In the genomic region with DNA sequence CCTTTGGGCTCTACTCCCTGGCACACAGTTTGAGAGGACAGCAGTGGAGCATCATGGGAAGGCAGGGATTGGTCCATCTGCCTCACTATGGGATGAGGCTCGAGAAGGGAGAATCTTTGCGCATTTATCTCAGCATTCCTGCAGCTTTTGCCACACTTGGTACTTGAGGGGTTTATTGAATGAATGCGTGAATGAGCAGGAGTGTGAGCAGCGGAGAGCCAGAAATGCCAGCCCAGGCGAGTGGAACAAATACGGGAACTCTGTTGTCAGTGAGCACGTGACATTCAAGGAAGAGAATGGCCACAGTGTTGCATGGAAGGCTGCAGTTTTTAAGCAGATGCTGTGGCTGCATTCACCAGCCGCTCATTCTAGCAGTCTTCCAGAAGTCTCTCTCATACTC, we compare ENCODE assay signal across 30 mouse cellular contexts. TPM values are rescaled to one million over a fixed set of nuclear protein-coding genes. Genes with fewer than 3 reads are reported as not detected.
A peak's percentile ranks its signal among the peaks of the same experiment; 100 is the strongest.
DNase-seq lines count a peak whose midpoint lies in the region; ATAC-seq and TF ChIP-seq lines count a peak whose summit lies in the region.
"Had no signal": no experiment of that assay in that cellular context is flagged by ENCODE, and none has a peak within 500 bp of the region (broad histone marks: within the 10 kb centered on the region; RNA-seq: fewer than 3 reads in every experiment).

No protein-coding gene starts in this region.

- no peak overlapping the region for H3K9ac ChIP-seq in forebrain, embryonic 14.5 days (ENCODE audit: low read length)
- H3K9ac ChIP-seq in forebrain, embryonic 12.5 days, result no peak overlapping the region
- H3K9ac ChIP-seq in hindbrain, embryonic 16.5 days (ENCODE audit: low read depth, low read length), result no peak overlapping the region
- no peak overlapping the region for H3K9ac ChIP-seq in hindbrain, embryonic 13.5 days
- H3K9ac ChIP-seq: embryonic facial prominence, embryonic 12.5 days; heart, embryonic 12.5 days; limb, embryonic 13.5 days; lung, embryonic 15.5 days; neural tube, embryonic 13.5 days had no signal

- no peaks in the 10 kb centered on the region for H3K27me3 ChIP-seq in forebrain, embryonic 14.5 days (replicated peaks; ENCODE audit: control insufficient read depth, insufficient read depth, low read length)
- H3K27me3 ChIP-seq in forebrain, embryonic 12.5 days, result 0 out of 2 replicates have a peak, but pooled peaks cover 4% of the 10 kb centered on the region
- H3K27me3 ChIP-seq in hindbrain, embryonic 16.5 days (replicated peaks; ENCODE audit: control insufficient read depth, insufficient read depth, low read length), result no peaks in the 10 kb centered on the region
- 0 out of 2 replicates have a peak, but pooled peaks cover 5% of the 10 kb centered on the region for H3K27me3 ChIP-seq in hindbrain, embryonic 13.5 days
- no peaks in the 10 kb centered on the region for H3K27me3 ChIP-seq in E14TG2a.4 (ENCODE audit: insufficient read depth, low read length)
- H3K27me3 ChIP-seq: CH12.LX; embryonic facial prominence, embryonic 12.5 days; limb, embryonic 13.5 days; lung, embryonic 15.5 days; neural tube, embryonic 13.5 days had no signal

- no peak for TF ChIP-seq CTCF in E14TG2a.4 (conservative IDR thresholded peaks at IDR 0.05; ENCODE audit: low read length)
- TF ChIP-seq CTCF in olfactory bulb, adult 2 months (IDR thresholded peaks at IDR 0.05; ENCODE audit: insufficient read depth, low read depth, low read length), result no peak

- H3K4me2 ChIP-seq in forebrain, embryonic 14.5 days (ENCODE audit: low read length), result no peak overlapping the region
- no peak overlapping the region for H3K4me2 ChIP-seq in forebrain, embryonic 12.5 days
- H3K4me2 ChIP-seq in hindbrain, embryonic 16.5 days (ENCODE audit: low read length), result 0 out of 2 replicates have a peak overlapping the region, but pooled peaks have one; percentile 6
- no peak overlapping the region for H3K4me2 ChIP-seq in hindbrain, embryonic 13.5 days
- H3K4me2 ChIP-seq: embryonic facial prominence, embryonic 12.5 days; heart, embryonic 12.5 days; limb, embryonic 13.5 days; liver, embryonic 11.5 days; lung, embryonic 15.5 days; neural tube, embryonic 13.5 days had no signal

- 56% methylated on average over 8 of the region's 8 CpGs for WGBS in forebrain, embryonic 14.5 days
- WGBS in forebrain, embryonic 12.5 days, result 75% methylated on average over 8 of the region's 8 CpGs
- 58% methylated on average over 8 of the region's 8 CpGs for WGBS in hindbrain, embryonic 16.5 days
- WGBS in hindbrain, embryonic 13.5 days, result 68% methylated on average over 8 of the region's 8 CpGs
- WGBS in olfactory bulb, adult 2 months, result 23% methylated on average over 8 of the region's 8 CpGs

- no peaks in the 10 kb centered on the region for H3K4me1 ChIP-seq in forebrain, embryonic 14.5 days (ENCODE audit: control insufficient read depth, insufficient read depth, low read length)
- no peaks in the 10 kb centered on the region for H3K4me1 ChIP-seq in forebrain, embryonic 12.5 days
- H3K4me1 ChIP-seq in hindbrain, embryonic 16.5 days (ENCODE audit: control insufficient read depth, insufficient read depth, low read depth, low read length), result no peaks in the 10 kb centered on the region
- H3K4me1 ChIP-seq in hindbrain, embryonic 13.5 days (replicated peaks), result no peaks in the 10 kb centered on the region
- H3K4me1 ChIP-seq in E14TG2a.4 (replicated peaks; ENCODE audit: low read depth, low read length), result peaks cover 30% of the 10 kb centered on the region
- peaks cover 5% of the 10 kb centered on the region; the same call in 1 of the 2 replicates for H3K4me1 ChIP-seq in olfactory bulb, adult 2 months (ENCODE audit: control insufficient read depth, insufficient read depth, low read length)
- H3K4me1 ChIP-seq: heart, embryonic 12.5 days; limb, embryonic 13.5 days; lung, embryonic 15.5 days; midbrain, embryonic 10.5 days; neural tube, embryonic 13.5 days had no signal

- no peak for ATAC-seq in forebrain, embryonic 14.5 days
- no peak for ATAC-seq in forebrain, embryonic 12.5 days (ENCODE audit: low FRiP score)
- ATAC-seq in hindbrain, embryonic 16.5 days, result no peak
- no peak for ATAC-seq in hindbrain, embryonic 13.5 days (ENCODE audit: low FRiP score)
- ATAC-seq: inflammation-experienced regulatory T-cells, adult 6 months had no signal

- peak; percentile 13 for DNase-seq in forebrain, embryonic 14.5 days (ENCODE audit: low spot score)
- DNase-seq in adrenal gland, postnatal 25 days, result no peak
- no peak for DNase-seq in heart, postnatal 10 days
- DNase-seq: adrenal gland, postnatal 14 days; cerebellum, adult 8-10 months; embryo, embryonic 11 days; heart, adult 2 months; kidney, adult 11 months; kidney, postnatal 36 days; thymus, adult 2 months; thymus, postnatal 36 days had no signal

- no peak overlapping the region for H3K4me3 ChIP-seq in forebrain, embryonic 14.5 days (ENCODE audit: low read depth, low read length)
- no peak overlapping the region for H3K4me3 ChIP-seq in forebrain, embryonic 12.5 days (replicated peaks)
- no peak overlapping the region for H3K4me3 ChIP-seq in hindbrain, embryonic 16.5 days (ENCODE audit: low read length)
- H3K4me3 ChIP-seq in hindbrain, embryonic 13.5 days, result no peak overlapping the region
- 0 out of 2 replicates have a peak overlapping the region, but pooled peaks have one; percentile 23 for H3K4me3 ChIP-seq in E14TG2a.4 (replicated peaks; ENCODE audit: low read length)
- peak overlapping the region; percentile 8; the same call in 1 of the 2 replicates for H3K4me3 ChIP-seq in olfactory bulb, adult 2 months (ENCODE audit: insufficient read depth, low read depth, low read length)
- H3K4me3 ChIP-seq: embryonic facial prominence, embryonic 12.5 days; heart, adult 2 months; heart, embryonic 12.5 days; layer of hippocampus, adult 2 months; limb, embryonic 13.5 days; lung, embryonic 15.5 days; midbrain, embryonic 10.5 days; myocyte; neural tube, embryonic 13.5 days had no signal

- no peaks in the 10 kb centered on the region for H3K9me3 ChIP-seq in forebrain, embryonic 14.5 days (replicated peaks; ENCODE audit: control insufficient read depth, low read length)
- H3K9me3 ChIP-seq in forebrain, embryonic 12.5 days, result 0 out of 2 replicates have a peak, but pooled peaks cover 5% of the 10 kb centered on the region
- no peaks in the 10 kb centered on the region for H3K9me3 ChIP-seq in hindbrain, embryonic 16.5 days (ENCODE audit: control insufficient read depth, low read length)
- H3K9me3 ChIP-seq in hindbrain, embryonic 13.5 days, result peaks cover 3% of the 10 kb centered on the region; the same call in 1 of the 2 replicates
- H3K9me3 ChIP-seq in E14TG2a.4 (ENCODE audit: low read length), result no peaks in the 10 kb centered on the region
- H3K9me3 ChIP-seq: embryonic facial prominence, embryonic 12.5 days; G1E; limb, embryonic 13.5 days; lung, embryonic 15.5 days; midbrain, embryonic 10.5 days; neural tube, embryonic 13.5 days had no signal

- intact Hi-C loops in heart, postnatal 10 days (cut with DNase I), result no loop called here

- H3K36me3 ChIP-seq in forebrain, embryonic 14.5 days (ENCODE audit: control insufficient read depth, insufficient read depth, low read length), result no peaks in the 10 kb centered on the region
- H3K36me3 ChIP-seq in forebrain, embryonic 12.5 days (replicated peaks), result no peaks in the 10 kb centered on the region
- H3K36me3 ChIP-seq in hindbrain, embryonic 16.5 days (ENCODE audit: control insufficient read depth, insufficient read depth, low read length), result no peaks in the 10 kb centered on the region
- H3K36me3 ChIP-seq in hindbrain, embryonic 13.5 days, result no peaks in the 10 kb centered on the region
- no peaks in the 10 kb centered on the region for H3K36me3 ChIP-seq in E14TG2a.4 (ENCODE audit: insufficient read depth, low read length)
- H3K36me3 ChIP-seq: embryonic facial prominence, embryonic 12.5 days; G1E; heart, embryonic 12.5 days; limb, embryonic 13.5 days; lung, embryonic 15.5 days; midbrain, embryonic 10.5 days; neural tube, embryonic 13.5 days had no signal

- no peak overlapping the region for H3K27ac ChIP-seq in forebrain, embryonic 14.5 days (ENCODE audit: low read depth, low read length)
- H3K27ac ChIP-seq in forebrain, embryonic 12.5 days, result no peak overlapping the region
- H3K27ac ChIP-seq in hindbrain, embryonic 16.5 days (ENCODE audit: low read depth, low read length), result no peak overlapping the region
- no peak overlapping the region for H3K27ac ChIP-seq in hindbrain, embryonic 13.5 days
- H3K27ac ChIP-seq in olfactory bulb, adult 2 months (ENCODE audit: insufficient read depth, low read depth, low read length), result no peak overlapping the region
- H3K27ac ChIP-seq: embryonic facial prominence, embryonic 12.5 days; heart, adult 2 months; layer of hippocampus, adult 2 months; limb, embryonic 13.5 days; lung, embryonic 15.5 days; midbrain, embryonic 10.5 days; neural tube, embryonic 13.5 days had no signal

- no peak for TF ChIP-seq POLR2A in olfactory bulb, adult 2 months (IDR thresholded peaks at IDR 0.05; ENCODE audit: insufficient read depth, low read depth, low read length)

RNA-seq across cellular contexts. Expression of a gene that starts 10.6 kb away (rescaled TPM):
- polyA plus RNA-seq in forebrain, embryonic 14.5 days (2014; fragmentation: Nextera tagmentation; extraction: Ambion mirVana), result 0.40 and 0.51 TPM in 2 replicates
- 1.0 and 1.3 TPM in 2 replicates for polyA plus RNA-seq in forebrain, embryonic 12.5 days (2016; fragmentation: Nextera tagmentation; extraction: Ambion mirVana)
- 0.89 and 1.0 TPM in 2 replicates for polyA plus RNA-seq in hindbrain, embryonic 16.5 days (2015; fragmentation: Nextera tagmentation; extraction: Ambion mirVana)
- polyA plus RNA-seq in hindbrain, embryonic 13.5 days (2015; fragmentation: Nextera tagmentation; extraction: Ambion mirVana), result 1.1 and 1.2 TPM in 2 replicates
- polyA plus RNA-seq in olfactory bulb, adult 2 months (2012; ENCODE audit: insufficient read depth, insufficient read length, low replicate concordance, missing spikeins), result not detected in 2 replicates
- 11.7 and 15.7 TPM in 2 replicates for total RNA-seq in adrenal gland, postnatal 25 days (2021)
- 10 to 100 TPM; 48.3 to 49.2 TPM for total RNA-seq in heart, postnatal 10 days (2021)
- total RNA-seq: CH12.LX had no signal
- polyA plus RNA-seq: G1E had no signal

RNA-seq across cellular contexts. Expression of a gene that starts 30.8 kb away (rescaled TPM):
- polyA plus RNA-seq in forebrain, embryonic 14.5 days (2014; fragmentation: Nextera tagmentation; extraction: Ambion mirVana), result 90.1 and 114 TPM in 2 replicates
- polyA plus RNA-seq in forebrain, embryonic 12.5 days (2016; fragmentation: Nextera tagmentation; extraction: Ambion mirVana), result 96.9 and 98.7 TPM in 2 replicates
- polyA plus RNA-seq in hindbrain, embryonic 16.5 days (2015; fragmentation: Nextera tagmentation; extraction: Ambion mirVana), result 104 and 116 TPM in 2 replicates
- polyA plus RNA-seq in hindbrain, embryonic 13.5 days (2015; fragmentation: Nextera tagmentation; extraction: Ambion mirVana), result 105 and 106 TPM in 2 replicates
- not detected in 2 replicates for polyA plus RNA-seq in olfactory bulb, adult 2 months (2012; ENCODE audit: insufficient read depth, insufficient read length, low replicate concordance, missing spikeins)
- total RNA-seq in adrenal gland, postnatal 25 days (2021), result 36.9 and 40.3 TPM in 2 replicates
- total RNA-seq in heart, postnatal 10 days (2021), result 100 to 1,000 TPM; 103 to 108 TPM

RNA-seq across cellular contexts. Expression of a gene that starts 54.3 kb away (rescaled TPM):
- polyA plus RNA-seq in forebrain, embryonic 14.5 days (2014; fragmentation: Nextera tagmentation; extraction: Ambion mirVana), result 5.0 and 6.2 TPM in 2 replicates
- polyA plus RNA-seq in forebrain, embryonic 12.5 days (2016; fragmentation: Nextera tagmentation; extraction: Ambion mirVana), result 3.4 and 4.0 TPM in 2 replicates
- 27.4 and 28.3 TPM in 2 replicates for polyA plus RNA-seq in hindbrain, embryonic 16.5 days (2015; fragmentation: Nextera tagmentation; extraction: Ambion mirVana)
- 9.4 and 9.6 TPM in 2 replicates for polyA plus RNA-seq in hindbrain, embryonic 13.5 days (2015; fragmentation: Nextera tagmentation; extraction: Ambion mirVana)
- not detected in 2 replicates for polyA plus RNA-seq in olfactory bulb, adult 2 months (2012; ENCODE audit: insufficient read depth, insufficient read length, low replicate concordance, missing spikeins)
- 5.6 and 9.7 TPM in 2 replicates for total RNA-seq in adrenal gland, postnatal 25 days (2021)
- total RNA-seq in heart, postnatal 10 days (2021), result 1 to 10 TPM; 1.9 to 2.2 TPM
- total RNA-seq: CH12.LX; G1E; hematopoietic stem cell, adult 5-6 weeks; megakaryocyte progenitor cell, adult 5-6 weeks had no signal
- polyA plus RNA-seq: G1E had no signal

Comparison
In these comparisons a context has a peak if more than half of its experiments do, and no peak if none do; other contexts are left out.
1. H3K4me3 ChIP-seq: peak in E14TG2a.4 (single experiment) and olfactory bulb, adult 2 months (single experiment); none in forebrain, embryonic 14.5 days (single experiment), forebrain, embryonic 12.5 days (single experiment), hindbrain, embryonic 16.5 days (single experiment) and hindbrain, embryonic 13.5 days (single experiment).